Mouse (Mus musculus) erythroblast, embryonic 14.5 days (primary cell): ENCODE data around the gene Tex22.

Source experiments
- GATA1 ChIP-seq: IDR thresholded peaks from 2 replicates; pipeline ENCODE4 v1.6.1; 2012; ENCODE audit warnings: low read length, inconsistent platforms, mixed read lengths
- TAL1 ChIP-seq: IDR thresholded peaks from 3 replicates; pipeline ENCODE4 v1.6.1; 2012; ENCODE audit warnings: low read length, inconsistent platforms, mixed read lengths

DNA sequence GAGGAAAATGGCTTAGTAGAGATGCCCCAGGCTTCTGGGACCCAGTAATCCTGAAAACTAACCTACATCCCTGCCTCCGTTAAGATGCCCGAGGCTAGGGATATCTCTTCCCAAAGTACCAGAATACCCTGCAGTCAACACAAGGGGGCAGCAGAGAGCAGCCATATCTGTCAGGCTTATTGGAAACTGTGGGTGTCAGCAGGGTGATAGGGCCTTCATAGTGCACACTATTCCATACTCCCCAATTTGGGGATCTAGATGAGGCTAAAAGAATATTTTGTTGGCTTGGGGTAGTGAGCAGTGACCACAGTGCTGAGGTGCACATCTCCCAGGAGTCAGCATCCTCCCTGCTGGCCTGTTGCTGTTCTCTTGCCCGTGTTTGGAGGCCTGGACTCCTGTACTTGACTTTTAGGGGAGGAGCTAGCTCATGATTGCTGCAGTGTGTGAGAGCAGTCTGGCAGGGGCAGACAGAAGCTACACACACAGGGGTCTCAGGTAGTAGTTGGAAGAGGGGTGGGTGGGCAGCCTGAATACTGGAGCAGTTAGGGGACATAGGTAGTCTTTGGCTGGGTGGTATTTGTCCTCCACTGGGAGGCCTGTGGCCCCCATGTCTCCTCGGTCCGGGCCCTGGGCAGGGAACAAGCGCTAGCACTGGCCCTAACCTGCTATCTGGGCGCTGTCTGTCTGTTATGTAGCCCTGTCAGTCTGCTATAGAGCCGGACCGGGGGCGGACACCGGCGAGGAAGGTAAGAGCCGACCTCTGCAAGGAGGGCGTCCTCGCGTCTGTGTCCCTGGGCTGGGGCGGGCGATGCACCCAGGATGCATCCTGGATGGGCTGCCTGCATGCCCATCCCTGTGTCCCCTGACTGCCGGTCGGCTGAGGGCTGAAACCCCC lies 45.5 kb downstream of the Tex22 start:
- no peak for TF ChIP-seq GATA1
- TF ChIP-seq TAL1: no peak
